Mouse (Mus musculus) adipocyte (in vitro differentiated cells): ENCODE measurements around the gene Scyl3.
A peak's percentile ranks its signal among the peaks of the same experiment; 100 is the strongest.

ENCODE experiments used
- DNase-seq: peaks from one replicate; pipeline ENCODE4 v3.0.0-alpha.2; 2016; ENCODE audit warnings: low spot score

The Scyl3 gene

DNA sequence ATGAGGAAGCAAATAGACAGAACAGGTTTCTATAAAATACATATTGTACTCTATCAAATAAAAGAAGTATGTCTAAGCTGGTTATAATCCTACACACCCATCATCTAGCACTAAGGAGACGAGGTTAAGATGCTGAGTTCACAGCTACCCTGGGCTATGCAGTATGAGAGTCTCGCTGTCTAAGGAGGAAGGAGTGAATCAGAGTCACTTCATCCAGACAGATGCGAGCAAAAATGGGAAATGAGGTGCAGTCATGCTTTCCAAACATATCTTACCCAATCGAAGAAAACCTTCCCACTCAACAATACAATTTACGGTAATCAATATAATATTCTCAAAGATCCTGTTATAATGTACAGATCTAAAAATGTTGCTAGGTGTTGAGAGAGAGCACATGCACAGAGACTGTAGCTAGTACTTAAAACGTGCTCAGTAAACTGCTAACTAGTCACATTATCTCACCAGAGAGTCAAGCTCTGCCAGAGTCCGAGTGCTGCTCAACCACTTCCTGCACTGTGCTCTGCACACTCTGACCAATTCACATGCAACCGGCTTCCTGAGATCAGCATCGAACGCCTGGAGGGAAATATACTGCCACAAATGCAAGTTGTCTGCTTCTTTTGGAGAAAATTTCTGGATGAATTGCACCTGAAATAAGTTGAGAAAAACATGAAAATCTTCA is 35.2 kb downstream of the Scyl3 start:
- DNase-seq, result no peak

GRCm38 (mm10) chr1:163974471-163974870 is 45.6 kb downstream of the Scyl3 start:
- DNase-seq, result no peak

DNA sequence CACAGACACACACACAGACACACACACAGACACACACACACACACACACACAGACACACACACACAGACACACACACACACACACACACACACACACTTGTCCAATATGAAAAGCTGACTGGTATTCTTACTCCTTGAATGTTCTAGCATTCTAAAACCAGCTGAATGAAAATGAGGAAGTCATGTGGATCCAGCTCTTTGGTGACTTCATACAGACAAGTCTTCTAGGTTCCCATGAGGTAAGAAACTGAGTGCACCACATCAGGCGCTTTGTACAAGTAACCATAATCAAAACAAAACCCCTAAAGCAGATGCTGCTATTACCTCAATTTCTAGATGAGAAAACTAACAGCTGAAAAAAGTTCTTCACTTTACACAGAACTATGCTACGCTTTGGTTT is 46.2 kb downstream of the Scyl3 start:
- no peak for DNase-seq

DNA sequence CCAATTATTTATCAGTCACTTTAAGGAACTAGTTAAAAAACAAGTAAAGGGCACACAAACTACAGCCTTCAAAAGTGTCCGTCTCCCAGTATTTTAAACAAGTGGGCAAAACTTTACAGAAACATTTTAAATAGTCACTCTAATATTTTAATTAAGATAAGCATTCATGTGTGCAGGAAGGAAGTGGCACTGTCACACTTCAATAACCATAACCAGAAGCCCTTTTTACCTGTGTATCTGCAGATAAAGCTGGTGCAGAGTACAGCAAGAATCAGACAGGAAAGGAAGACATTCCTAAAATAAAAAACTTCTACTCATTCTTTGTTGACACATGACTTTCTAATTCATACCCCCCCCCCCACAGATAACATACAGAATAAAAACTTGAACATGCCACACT is 47.6 kb downstream of the Scyl3 start:
- DNase-seq, result no peak

DNA sequence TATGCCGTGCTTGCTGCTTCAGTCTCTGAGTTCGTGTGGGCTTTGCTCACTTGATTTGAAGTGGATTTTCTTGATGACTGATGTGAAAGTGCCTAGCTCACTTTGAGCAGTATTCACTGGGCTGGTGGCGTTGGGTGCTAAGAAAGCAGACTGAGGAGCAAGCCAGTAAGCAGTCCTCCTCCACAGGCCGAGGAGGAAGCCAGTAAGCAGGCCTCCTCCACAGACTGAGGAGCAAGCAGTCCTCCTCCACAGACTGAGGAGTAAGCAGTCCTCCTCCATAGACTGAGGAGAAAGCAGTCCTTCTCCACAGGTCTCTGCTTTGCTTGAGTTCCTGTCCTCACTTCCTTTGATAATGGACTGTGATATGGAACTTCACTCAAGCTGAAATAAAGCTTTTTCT is 63.5 kb downstream of the Scyl3 start:
- DNase-seq, result no peak

GRCm38 (mm10) chr1:163994173-163994720 is 65.3 kb downstream of the Scyl3 start:
- DNase-seq, result no peak

DNA sequence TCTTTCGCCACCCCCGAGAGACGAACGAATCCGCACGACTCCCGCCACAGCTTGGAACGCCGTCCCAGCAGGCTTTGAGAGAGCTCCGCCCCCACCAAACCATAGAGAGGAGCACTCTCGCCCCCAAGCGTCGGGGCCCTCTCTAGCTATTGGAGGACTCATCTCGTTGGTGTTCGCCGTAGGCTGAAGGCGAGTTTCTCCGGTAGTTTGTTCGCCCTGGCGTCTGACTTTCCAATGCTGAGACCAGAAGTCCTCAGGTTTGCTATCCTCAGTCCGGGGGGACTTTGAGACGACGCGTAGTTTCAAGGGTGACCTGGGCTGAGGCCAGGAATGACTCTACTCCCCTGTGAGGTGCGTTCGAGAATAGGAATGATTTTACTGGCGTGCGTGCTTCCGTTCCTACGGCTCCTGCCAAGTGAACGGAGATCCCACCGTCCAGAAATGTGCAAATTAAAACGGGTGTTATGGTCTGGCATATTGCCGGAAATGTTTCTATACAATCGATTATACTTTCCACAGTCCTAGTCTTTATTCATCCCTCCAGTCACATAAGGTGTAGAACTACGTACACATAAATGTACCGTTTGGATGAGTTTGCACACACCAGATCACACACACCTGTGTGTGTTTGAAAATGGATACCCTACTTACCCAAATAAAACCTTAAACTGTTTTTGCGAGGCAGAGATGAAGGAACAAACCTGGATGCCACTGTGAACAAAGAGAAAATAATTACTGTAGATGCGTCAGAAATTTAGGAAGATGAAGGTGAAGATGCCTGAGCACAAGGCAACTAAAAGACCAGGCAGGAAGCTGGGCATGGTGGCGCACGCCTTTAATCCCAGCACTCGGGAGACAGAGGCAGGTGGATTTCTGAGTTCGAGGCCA is 66.1 kb downstream of the Scyl3 start, which contains the start of the genes BC055324 and Mettl18:
TSS of gene BC055324 (minus strand) at position 76 of the 888 bp plus-strand sequence.
TSS of gene Mettl18 (plus strand) at position 169 of the 888 bp plus-strand sequence.
- DNase-seq, result peak; percentile 95

- DNase-seq, result no peak
Measured at GRCm38 (mm10) chr1:163995609-163995913, 66.7 kb downstream of the Scyl3 start.

DNA sequence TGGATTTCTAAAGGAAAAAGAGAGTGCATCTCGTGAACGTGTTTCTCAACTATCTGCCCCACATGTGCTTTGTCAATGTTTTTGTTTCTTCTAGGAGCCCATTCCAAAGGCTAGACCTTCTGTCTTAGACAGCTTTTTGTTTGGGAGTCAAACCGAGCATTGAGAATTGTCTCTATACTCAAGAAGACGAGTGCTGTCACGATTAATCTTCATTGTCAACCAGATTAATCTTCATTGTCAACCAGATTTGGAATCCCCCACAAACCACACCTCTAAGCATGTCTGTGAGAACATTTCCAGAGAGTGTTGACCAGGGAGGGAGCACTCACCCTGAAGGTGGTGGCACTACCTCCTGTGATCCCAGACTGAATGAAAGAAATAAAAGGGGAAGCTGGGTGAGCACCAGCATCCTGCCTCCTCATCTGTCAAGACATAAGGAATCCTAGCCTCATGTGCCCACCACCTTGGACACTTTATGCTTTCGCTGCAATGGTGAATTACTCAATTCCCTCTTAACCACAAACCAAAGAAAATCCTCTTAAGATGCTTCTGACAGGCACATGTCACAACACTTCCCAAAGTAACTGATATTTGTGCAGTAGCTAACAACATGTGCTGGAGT is 73.0 kb downstream of the Scyl3 start:
- no peak for DNase-seq

DNA sequence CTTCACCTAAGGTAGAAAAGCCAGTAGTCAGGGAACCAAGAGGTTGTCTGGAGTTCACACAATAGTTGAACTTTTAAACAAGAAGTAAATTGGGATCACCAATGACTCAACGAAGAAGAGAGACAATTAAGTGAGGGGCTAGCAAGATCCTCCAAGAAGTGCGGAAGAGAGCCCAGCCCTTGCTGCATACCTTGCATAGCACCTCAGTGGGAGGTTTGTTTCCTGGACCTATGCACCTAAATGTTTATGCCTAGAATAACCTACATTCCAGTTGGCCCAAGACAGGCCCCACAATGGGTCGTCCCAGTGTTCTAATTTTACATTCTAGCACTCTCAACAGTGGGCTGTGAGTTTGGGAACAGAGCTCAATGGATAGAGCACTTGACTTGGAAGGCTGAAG is 75.4 kb downstream of the Scyl3 start:
- DNase-seq, result no peak
